Mouse (Mus musculus) lung, adult 2 months (tissue): Measurements from ENCODE around the gene Med27.

Experiments used
- CTCF ChIP-seq: fragments of 200-500 bp; IDR thresholded peaks from 2 replicates; pipeline ENCODE4 v1.5.1; 2011; ENCODE audit warnings: mild to moderate bottlenecking, low read length, control low read depth; ENCODE audit not compliant: insufficient read depth
- POLR2A ChIP-seq: fragments of 200-500 bp; IDR thresholded peaks from 2 replicates; pipeline ENCODE4 v1.6.1; 2011; ENCODE audit warnings: low read depth, mild to moderate bottlenecking, control low read depth, low read length, borderline replicate concordance; ENCODE audit errors: extremely low read depth

DNA sequence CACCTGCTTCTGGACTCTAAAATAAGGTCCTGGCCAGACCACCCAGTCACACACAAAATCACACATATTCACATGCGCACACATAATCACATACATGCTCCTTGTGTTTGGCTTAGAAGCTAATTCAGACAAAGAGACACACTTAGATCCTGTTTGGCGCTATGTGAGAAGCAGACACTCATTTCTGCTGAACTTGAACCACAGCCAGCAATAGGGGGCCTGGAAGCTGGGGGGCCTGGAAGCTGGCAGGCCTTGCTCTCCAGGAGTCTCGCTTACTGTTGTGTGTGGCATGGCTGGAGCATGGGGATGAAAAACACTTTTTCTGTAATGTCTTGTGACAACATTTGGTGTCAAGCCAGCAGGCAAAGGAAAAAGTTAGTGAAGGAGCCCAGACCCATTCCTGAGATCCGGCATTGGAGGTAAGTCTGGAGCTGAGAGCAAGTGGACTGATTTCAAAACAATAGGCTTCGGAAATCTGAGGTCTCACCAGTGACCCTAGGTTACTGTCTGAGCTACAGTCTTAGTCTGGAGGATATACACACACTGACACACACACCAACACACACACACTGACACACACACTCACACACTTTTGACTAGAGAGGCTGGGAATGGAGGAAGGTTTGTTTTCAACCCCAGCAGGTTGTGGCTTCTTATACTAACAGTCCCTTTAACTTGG, 189.1 kb downstream of the Med27 start:
- TF ChIP-seq POLR2A (no peak), CTCF (no peak)
